Mouse (Mus musculus): ENCODE measurements around the gene Pcca.

- TF ChIP-seq CTCF (IDR thresholded peaks at IDR 0.05) (no peak), EP300 (IDR thresholded peaks at IDR 0.05; ENCODE audit: insufficient read depth, low read depth, low read length) (no peak)
Observed at GRCm38 (mm10) chr14:122649336-122649950, 115.3 kb downstream of the Pcca start.
